Mouse (Mus musculus) brown adipose tissue, adult 24 weeks (tissue): Measurements from ENCODE around the gene P2rx2. TPM values are rescaled to one million over a fixed set of nuclear protein-coding genes. Genes with fewer than 3 reads are reported as not detected.

Source experiments
- H3K27ac ChIP-seq: fragments of 200-500 bp; replicated peaks from 2 replicates; pipeline ENCODE4 v1.5.1; 2012; ENCODE audit warnings: low read depth, mild to moderate bottlenecking, low read length
- H3K4me1 ChIP-seq: fragments of 200-500 bp; 2 replicates; pipeline ENCODE4 v1.6.1; 2012; ENCODE audit warnings: low read length, mixed read lengths; ENCODE audit not compliant: control insufficient read depth, insufficient read depth, insufficient read length
- H3K4me3 ChIP-seq: fragments of 200-500 bp; 2 replicates; pipeline ENCODE4 v1.5.1; 2012; ENCODE audit warnings: low read depth, mild to moderate bottlenecking, low read length, moderate library complexity; ENCODE audit not compliant: insufficient read depth
- polyA plus RNA-seq: library from polyadenylated mRNA; stranded (reverse); fragments of >200 nt; gene quantifications from 2 replicates; pipeline ENCODE4 v1.2.4, GENCODE M21; 2012; ENCODE audit not compliant: missing spikeins, insufficient read depth, insufficient read length

The P2rx2 gene
- not detected in 2 replicates for polyA plus RNA-seq

DNA sequence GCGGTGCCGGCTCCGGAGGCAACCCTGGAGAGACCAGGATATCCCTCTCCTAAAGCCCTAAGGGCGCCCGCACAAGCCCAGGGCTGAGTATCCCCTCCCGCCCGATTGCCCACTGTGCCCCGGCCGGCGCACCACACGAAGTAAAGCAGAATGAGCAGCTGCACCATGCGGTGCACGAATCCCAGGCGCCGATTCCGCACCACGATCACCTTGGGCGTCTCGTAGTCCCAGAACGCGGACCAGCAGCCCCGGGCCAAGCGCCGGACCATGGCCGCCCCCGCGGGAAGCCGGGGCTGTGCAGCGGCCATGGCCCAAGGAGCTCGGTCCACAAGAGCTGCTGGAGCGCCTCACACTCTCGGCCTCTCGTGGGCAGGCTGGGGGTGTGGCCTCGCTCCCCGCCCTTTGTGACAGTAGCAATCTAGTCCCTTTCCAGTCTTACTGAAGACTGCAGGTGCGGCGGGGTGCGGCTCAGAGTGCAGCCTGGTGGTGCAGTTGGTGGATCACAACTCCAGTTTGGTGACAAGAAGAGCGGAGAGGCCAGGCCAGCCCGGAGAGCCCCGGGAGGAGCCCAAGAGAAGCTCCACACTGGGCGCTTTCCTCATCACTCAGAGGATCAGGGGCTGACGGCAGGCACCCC is at the start of gene P2rx2:
Gene P2rx2, minus strand, starts transcription at position 565 of the 637 bp plus-strand sequence.
- Histone ChIP-seq H3K4me3 (peak within 1 kb of the TSS; percentile 46), H3K4me1 (no peaks in the 10 kb centered on the region), H3K27ac (no peak within 1 kb of the TSS)

- Histone ChIP-seq H3K4me1 (no peaks in the 10 kb centered on the region), H3K27ac (no peak overlapping the region), H3K4me3 (no peak overlapping the region)
These were observed 49.7 kb upstream of the P2rx2 start for GRCm38 (mm10) chr5:110392727-110393126.

- no peak overlapping the region for H3K4me3 ChIP-seq
- H3K27ac ChIP-seq, result no peak overlapping the region
These were observed 47.6 kb upstream of the P2rx2 start for GRCm38 (mm10) chr5:110390631-110391030.

DNA sequence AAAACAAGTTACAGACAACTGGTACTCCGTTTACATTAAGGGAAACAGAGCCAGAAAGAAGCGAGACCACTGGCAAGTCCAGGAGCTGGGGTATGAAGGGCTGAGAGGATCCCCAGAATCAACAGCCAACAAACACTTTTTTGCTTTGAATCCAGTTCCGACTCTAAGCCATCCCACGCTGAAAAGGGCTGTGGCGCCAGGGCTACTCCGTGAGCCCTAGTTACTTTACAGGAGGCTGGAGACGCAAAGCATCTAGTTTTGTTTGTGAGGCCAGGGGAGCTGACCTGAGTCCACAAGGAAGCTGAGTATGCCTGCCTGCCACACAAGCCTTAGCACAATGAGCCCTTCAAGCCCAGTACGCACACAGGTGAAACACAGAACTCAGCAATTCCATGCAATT is 44.3 kb upstream of the P2rx2 start:
- H3K4me3 ChIP-seq, result peak overlapping the region; percentile 63
- H3K27ac ChIP-seq, result no peak overlapping the region
- peaks cover 5% of the 10 kb centered on the region; the same call in 1 of the 2 replicates for H3K4me1 ChIP-seq

More at GRCm38 (mm10) chr5:110390631-110391030, 47.6 kb upstream of the P2rx2 start:
- H3K4me1 ChIP-seq, result no peaks in the 10 kb centered on the region

- H3K27ac ChIP-seq, result no peak overlapping the region
- peak overlapping the region; percentile 63 for H3K4me3 ChIP-seq
- peaks cover 5% of the 10 kb centered on the region; the same call in 1 of the 2 replicates for H3K4me1 ChIP-seq
These were observed 43.6 kb upstream of the P2rx2 start for GRCm38 (mm10) chr5:110386371-110387330.

- H3K27ac ChIP-seq, result no peak overlapping the region
- no peak overlapping the region for H3K4me3 ChIP-seq
- peaks cover 5% of the 10 kb centered on the region; the same call in 1 of the 2 replicates for H3K4me1 ChIP-seq
These were observed 42.3 kb upstream of the P2rx2 start for GRCm38 (mm10) chr5:110385263-110385662.

GRCm38 (mm10) chr5:110384491-110384890 is 41.5 kb upstream of the P2rx2 start:
- Histone ChIP-seq H3K27ac (no peak overlapping the region), H3K4me3 (no peak overlapping the region), H3K4me1 (peaks cover 5% of the 10 kb centered on the region; the same call in 1 of the 2 replicates)

GRCm38 (mm10) chr5:110379823-110380222 is 36.8 kb upstream of the P2rx2 start:
- Histone ChIP-seq H3K27ac (no peak overlapping the region), H3K4me1 (no peaks in the 10 kb centered on the region), H3K4me3 (no peak overlapping the region)

- no peak overlapping the region for H3K27ac ChIP-seq
- no peak overlapping the region for H3K4me3 ChIP-seq
- H3K4me1 ChIP-seq, result no peaks in the 10 kb centered on the region
These were observed 36.1 kb upstream of the P2rx2 start for GRCm38 (mm10) chr5:110379086-110379485.

DNA sequence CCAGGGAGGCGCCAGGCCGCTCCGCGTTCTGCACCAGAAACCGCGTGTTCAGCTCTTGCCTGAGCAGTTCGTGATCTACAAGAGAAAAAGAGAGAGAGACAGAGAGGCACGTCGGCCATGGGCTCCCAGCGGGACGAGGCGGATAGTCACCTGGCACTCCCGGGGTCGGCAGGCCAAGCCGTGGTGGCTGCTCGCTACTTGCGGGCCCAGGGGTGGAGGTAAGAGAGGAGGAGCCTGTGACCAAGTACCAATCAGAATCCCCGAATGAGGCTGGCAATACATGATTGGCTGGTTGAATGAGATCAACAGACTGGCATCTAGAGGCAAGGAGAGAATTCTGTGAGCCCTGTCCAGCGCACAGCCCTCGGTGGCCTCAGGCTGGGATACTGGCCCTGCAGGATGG is 35.2 kb upstream of the P2rx2 start:
- H3K4me3 ChIP-seq, result no peak overlapping the region
- H3K27ac ChIP-seq, result no peak overlapping the region

GRCm38 (mm10) chr5:110376802-110377433 is 33.9 kb upstream of the P2rx2 start:
- no peaks in the 10 kb centered on the region for H3K4me1 ChIP-seq
- no peak overlapping the region for H3K4me3 ChIP-seq
- H3K27ac ChIP-seq, result no peak overlapping the region

More for the DNA sequence above, 35.2 kb upstream of the P2rx2 start:
- no peaks in the 10 kb centered on the region for H3K4me1 ChIP-seq

DNA sequence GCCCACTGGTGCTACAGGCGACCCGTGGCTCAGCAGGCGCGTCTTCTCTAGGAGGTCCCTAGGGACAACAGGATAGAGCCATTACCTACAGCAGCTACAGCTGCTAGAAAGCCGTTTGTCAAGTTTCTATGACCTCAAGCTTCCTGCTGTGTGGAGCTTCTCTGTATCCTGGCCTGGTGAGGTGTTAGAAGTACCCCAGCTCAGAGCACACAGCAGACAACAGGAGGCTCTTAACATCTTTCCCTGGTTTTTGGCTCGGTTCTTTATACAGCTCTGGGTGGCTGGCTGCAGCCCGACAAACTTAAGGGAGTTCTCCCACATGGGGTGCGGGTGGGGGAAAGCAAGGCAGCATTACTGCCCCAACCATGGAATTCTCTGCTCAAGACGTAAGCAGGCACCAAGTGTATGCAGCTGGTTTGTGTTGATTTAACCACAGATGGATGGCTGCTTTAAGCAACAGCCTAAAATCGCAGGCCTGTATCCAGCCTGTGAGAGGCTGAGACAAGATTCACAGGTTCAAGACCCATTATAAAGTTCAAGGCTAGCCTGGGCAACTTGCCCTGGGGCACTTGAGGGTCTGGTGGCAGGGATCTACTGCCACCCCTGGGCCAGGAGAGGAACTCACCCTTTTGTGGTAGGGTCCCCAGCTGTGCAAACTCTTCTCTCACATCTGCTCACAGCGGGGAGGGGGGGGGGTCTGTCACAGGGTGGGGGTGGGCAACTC is 21.0 kb upstream of the P2rx2 start:
- Histone ChIP-seq H3K4me3 (peak overlapping the region; percentile 49), H3K27ac (no peak overlapping the region), H3K4me1 (no peaks in the 10 kb centered on the region; the same call in 1 of the 2 replicates)

DNA sequence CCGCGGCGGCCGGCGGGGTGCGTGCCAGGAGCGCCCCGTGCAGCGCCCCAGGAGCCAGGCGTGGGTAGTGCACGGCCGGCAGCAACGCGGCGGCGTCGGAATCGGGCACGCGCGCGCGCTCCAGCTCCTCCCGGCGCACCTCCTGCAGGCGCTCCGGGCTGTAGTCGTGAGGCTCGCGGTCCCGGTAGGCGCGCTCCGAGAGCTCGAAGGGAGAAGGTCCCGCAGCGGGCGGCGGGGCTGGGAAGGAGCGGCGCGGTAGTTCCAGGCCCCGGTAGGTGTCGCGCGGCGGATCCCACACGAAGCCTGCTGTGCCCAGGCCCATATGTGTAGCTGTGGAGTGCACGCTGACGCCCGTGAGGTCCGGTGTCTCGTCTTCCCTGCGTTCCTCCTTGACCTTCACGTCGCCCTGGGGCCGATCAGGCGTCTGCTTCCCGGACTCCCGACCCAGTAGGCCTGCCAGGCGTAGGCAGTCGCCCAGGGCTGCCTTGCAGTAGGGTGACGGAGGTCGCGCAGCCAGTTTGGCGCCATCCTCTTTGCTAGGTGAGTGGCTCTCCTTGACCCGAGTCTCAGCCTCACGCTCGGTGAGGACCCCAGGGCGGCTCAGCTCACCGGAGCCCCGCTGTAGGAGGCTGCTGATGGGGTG is 20.3 kb upstream of the P2rx2 start:
- H3K4me1 ChIP-seq, result no peaks in the 10 kb centered on the region; the same call in 1 of the 2 replicates
- H3K4me3 ChIP-seq, result peak overlapping the region; percentile 49
- H3K27ac ChIP-seq, result 0 out of 2 replicates have a peak overlapping the region, but pooled peaks have one; percentile 45

GRCm38 (mm10) chr5:110362813-110363178 is 19.8 kb upstream of the P2rx2 start:
- H3K4me3 ChIP-seq, result peak overlapping the region; percentile 49
- H3K27ac ChIP-seq, result no peak overlapping the region
- H3K4me1 ChIP-seq, result no peaks in the 10 kb centered on the region; the same call in 1 of the 2 replicates
